Mouse (Mus musculus): ENCODE data around the gene Taf1d.

DNA sequence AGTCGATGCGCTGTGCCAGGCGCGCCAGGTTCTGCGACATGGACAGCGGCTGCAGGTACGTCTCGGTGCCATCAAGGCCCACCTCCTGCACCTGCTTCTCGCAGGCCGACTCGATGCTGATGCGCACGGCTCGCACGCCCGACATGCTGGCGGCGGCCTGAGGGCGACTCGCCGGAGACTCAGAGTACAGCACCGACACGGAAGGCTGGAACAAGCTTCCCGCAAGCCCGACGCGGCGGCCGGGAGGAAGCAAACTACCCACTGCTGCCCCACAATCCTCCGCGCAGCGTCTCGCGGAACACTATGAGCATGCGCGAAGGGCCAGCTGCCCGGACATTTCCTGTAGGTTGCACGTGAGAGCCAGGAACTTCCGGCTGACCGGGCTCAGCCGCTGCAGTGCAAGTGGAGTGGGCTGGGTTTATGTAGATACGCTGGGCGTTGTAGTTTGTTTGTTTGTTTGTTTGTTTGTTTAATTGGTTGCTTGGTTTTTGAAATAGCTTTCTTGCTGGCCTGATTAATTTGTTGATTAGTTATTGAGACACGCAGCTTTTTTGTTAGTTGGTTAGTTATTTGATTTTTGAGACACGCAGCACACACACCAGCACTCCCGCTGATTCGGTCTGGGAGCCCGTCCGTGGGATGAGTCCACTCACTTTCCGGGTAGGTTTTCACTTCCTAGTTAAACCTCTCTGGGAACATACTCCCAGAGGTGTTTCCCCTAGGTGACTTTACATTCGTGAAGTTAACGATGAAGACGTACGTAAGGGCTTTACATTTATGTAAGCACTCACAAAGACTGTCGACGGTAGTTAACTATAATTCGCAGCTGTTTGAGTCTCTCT lies 26.1 kb upstream of the Taf1d start, which contains the start of gene Med17:
- TF ChIP-seq CTCF (IDR thresholded peaks at IDR 0.05; ENCODE audit: low read depth) (peak; percentile 25; the same call in 1 of the 2 replicates), EP300 (IDR thresholded peaks at IDR 0.05; ENCODE audit: low read depth) (no peak)

All from liver, embryonic 14.5 days (tissue).